Mouse (Mus musculus): ENCODE data around the gene Gga1.
A peak's percentile ranks its signal among the peaks of the same experiment; 100 is the strongest.
"Not testable (repeated sequence)": the region's sequence is repeated elsewhere in the genome, so short reads cannot be mapped to it uniquely, and the experiment has no call there.

Gene Gga1

GRCm38 (mm10) chr15:78875537-78875936, 1.5 kb upstream of the Gga1 start:
- no peak for DNase-seq (ENCODE audit: low read depth)

- DNase-seq (ENCODE audit: low read depth) = peak; percentile 72
Observed at GRCm38 (mm10) chr15:78876258-78876696, 713 bp upstream of the Gga1 start.

- no peak for DNase-seq (ENCODE audit: low read depth)
Observed at GRCm38 (mm10) chr15:78877810-78878390, 910 bp downstream of the Gga1 start.

- not testable (repeated sequence) for DNase-seq (ENCODE audit: low read depth)
Observed at GRCm38 (mm10) chr15:78878792-78879516, 2.0 kb downstream of the Gga1 start.

- DNase-seq (ENCODE audit: low read depth) = no peak
Observed at GRCm38 (mm10) chr15:78880432-78880831, 3.4 kb downstream of the Gga1 start.

GRCm38 (mm10) chr15:78881828-78882227, 4.8 kb downstream of the Gga1 start:
- no peak for DNase-seq (ENCODE audit: low read depth)

- DNase-seq (ENCODE audit: low read depth) = no peak
Observed at GRCm38 (mm10) chr15:78889401-78889853, 12.4 kb downstream of the Gga1 start.

GRCm38 (mm10) chr15:78892440-78892839, 15.4 kb downstream of the Gga1 start:
- DNase-seq (ENCODE audit: low read depth) = no peak

GRCm38 (mm10) chr15:78894726-78895125, 17.7 kb downstream of the Gga1 start:
- DNase-seq (ENCODE audit: low read depth) = no peak

GRCm38 (mm10) chr15:78895741-78896140, 18.8 kb downstream of the Gga1 start:
- DNase-seq (ENCODE audit: low read depth) = no peak

- no peak for DNase-seq (ENCODE audit: low read depth)
Observed at GRCm38 (mm10) chr15:78896149-78896548, 19.2 kb downstream of the Gga1 start.

- no peak for DNase-seq (ENCODE audit: low read depth)
Observed at GRCm38 (mm10) chr15:78897488-78897887, 20.5 kb downstream of the Gga1 start.

- no peak for DNase-seq (ENCODE audit: low read depth)
Observed at GRCm38 (mm10) chr15:78898507-78899001, 21.6 kb downstream of the Gga1 start.

- no peak for DNase-seq (ENCODE audit: low read depth)
Observed at GRCm38 (mm10) chr15:78899409-78899739, 22.4 kb downstream of the Gga1 start, which contains the start of gene Gm49510. Gene Gm49510 (plus strand): TSS chr15:78899667.

GRCm38 (mm10) chr15:78899740-78900584, 23.0 kb downstream of the Gga1 start, which contains the start of gene Sh3bp1:
Gene Sh3bp1 (plus strand): TSS chr15:78899768.
- no peak for DNase-seq (ENCODE audit: low read depth)

GRCm38 (mm10) chr15:78900585-78901421, 23.8 kb downstream of the Gga1 start:
- no peak for DNase-seq (ENCODE audit: low read depth)

GRCm38 (mm10) chr15:78901422-78901789, 24.4 kb downstream of the Gga1 start:
- DNase-seq (ENCODE audit: low read depth) = no peak

GRCm38 (mm10) chr15:78903243-78903642, 26.3 kb downstream of the Gga1 start:
- no peak for DNase-seq (ENCODE audit: low read depth)

- no peak for DNase-seq (ENCODE audit: low read depth)
Observed at GRCm38 (mm10) chr15:78908399-78908798, 31.4 kb downstream of the Gga1 start.

GRCm38 (mm10) chr15:78908982-78909381, 32.0 kb downstream of the Gga1 start:
- DNase-seq (ENCODE audit: low read depth) = no peak

GRCm38 (mm10) chr15:78912040-78912439, 35.0 kb downstream of the Gga1 start:
- no peak for DNase-seq (ENCODE audit: low read depth)

All from fibroblast of lung, adult 2 months (primary cell).